Mouse (Mus musculus) heart, postnatal 36 days (tissue): ENCODE results near the gene Gm17428. TPM values are rescaled to one million over a fixed set of nuclear protein-coding genes. Genes with fewer than 3 reads are reported as not detected.
"Not testable (repeated sequence)": the region's sequence is repeated elsewhere in the genome, so short reads cannot be mapped to it uniquely, and the experiment has no call there.

Experiments used
- DNase-seq, 2 experiments: peaks; one replicate each; pipeline ENCODE4 v3.0.0; 2021 to 2022
- intact Hi-C: fragments of 180-260 bp; cut with DNase I; formaldehyde crosslinking; loops from one replicate; pipeline ENCODE4 v1.15.1; 2025
- total RNA-seq, 2 experiments: library from RNA; stranded (reverse); gene quantifications; 2 replicates each; pipeline ENCODE4 v1.2.3; 2021

Gene Gm17428
- total RNA-seq = not detected

- intact Hi-C loops = no loop called here
- DNase-seq = no peak
Measured at GRCm38 (mm10) chr14:54976633-54977032, at the start of gene Gm17428. Gene Gm17428, plus strand, starts transcription at chr14:54976933.

DNA sequence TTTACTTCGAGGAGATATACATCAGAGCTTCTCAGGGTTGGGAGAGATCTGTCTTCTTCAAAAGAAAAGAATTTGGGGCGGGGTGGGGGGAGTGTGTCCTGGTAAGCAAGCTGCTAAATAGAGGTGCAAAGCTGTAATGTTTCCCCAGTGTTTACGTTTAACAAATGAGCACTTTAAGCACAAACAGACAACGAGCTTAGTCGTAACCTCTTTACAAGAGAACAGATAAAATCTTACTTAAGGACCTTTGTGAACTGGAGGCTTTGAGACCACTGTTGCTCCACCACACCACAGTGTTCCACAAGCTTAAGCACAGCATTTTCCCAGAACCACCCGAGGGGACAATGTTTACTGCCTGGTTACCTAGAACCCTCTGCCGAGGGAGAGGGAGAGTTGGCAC is 49.4 kb upstream of the Gm17428 start:
- intact Hi-C loops = no loop called here
- DNase-seq = no peak

GRCm38 (mm10) chr14:54929801-54930200 is 46.9 kb upstream of the Gm17428 start:
- DNase-seq = no peak
- intact Hi-C loops = no loop called here

DNA sequence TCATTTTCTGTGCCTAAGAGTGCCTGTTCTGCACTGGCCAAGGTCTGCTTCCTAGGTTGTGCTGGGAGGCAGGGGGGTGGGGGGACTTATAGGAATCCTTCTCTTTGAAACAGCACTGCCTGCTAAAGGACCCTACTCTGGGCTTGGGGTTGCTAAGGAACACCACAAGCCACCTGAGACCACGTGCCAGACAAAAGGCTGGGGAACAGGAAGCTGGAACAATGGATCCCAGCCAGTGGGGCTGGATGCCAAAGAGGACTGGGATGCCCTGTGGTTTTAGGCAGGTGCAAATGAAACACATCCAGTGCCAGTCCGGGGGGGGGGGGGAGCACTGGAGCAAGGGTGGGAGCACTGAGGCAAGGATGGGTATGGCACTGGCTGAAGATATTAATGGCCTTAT is 46.3 kb upstream of the Gm17428 start:
- intact Hi-C loops = no loop called here
- DNase-seq = no peak

DNA sequence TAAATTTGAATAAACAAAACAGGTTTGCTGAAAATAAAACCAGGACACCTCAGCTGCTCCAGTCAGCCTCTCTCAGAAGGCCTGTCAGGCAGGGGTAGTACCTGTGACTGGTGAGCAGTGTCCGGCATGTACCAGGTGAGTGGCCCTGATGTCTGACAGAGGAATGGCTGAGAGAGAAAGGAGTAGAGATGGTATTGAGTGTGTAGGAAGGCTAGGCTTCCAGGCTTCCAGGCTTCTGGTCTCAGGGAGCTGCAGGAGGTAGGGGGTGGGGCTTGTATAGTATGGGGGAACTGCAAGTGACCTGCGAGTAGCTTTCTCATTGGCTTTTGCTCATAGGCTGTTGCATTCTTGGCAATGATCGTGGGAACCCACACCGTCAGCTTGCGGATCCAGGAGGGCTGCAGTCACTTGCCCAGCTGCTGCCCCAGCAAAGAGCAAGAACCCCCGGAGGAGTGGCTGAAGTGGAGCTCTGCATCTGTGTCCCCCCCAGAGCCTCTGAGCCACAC is 44.0 kb upstream of the Gm17428 start, which contains the start of gene Il25:
Gene Il25, plus strand, starts transcription at position 51 of the 506 bp plus-strand sequence.
- intact Hi-C loops = no loop called here
- no peak for DNase-seq

DNA sequence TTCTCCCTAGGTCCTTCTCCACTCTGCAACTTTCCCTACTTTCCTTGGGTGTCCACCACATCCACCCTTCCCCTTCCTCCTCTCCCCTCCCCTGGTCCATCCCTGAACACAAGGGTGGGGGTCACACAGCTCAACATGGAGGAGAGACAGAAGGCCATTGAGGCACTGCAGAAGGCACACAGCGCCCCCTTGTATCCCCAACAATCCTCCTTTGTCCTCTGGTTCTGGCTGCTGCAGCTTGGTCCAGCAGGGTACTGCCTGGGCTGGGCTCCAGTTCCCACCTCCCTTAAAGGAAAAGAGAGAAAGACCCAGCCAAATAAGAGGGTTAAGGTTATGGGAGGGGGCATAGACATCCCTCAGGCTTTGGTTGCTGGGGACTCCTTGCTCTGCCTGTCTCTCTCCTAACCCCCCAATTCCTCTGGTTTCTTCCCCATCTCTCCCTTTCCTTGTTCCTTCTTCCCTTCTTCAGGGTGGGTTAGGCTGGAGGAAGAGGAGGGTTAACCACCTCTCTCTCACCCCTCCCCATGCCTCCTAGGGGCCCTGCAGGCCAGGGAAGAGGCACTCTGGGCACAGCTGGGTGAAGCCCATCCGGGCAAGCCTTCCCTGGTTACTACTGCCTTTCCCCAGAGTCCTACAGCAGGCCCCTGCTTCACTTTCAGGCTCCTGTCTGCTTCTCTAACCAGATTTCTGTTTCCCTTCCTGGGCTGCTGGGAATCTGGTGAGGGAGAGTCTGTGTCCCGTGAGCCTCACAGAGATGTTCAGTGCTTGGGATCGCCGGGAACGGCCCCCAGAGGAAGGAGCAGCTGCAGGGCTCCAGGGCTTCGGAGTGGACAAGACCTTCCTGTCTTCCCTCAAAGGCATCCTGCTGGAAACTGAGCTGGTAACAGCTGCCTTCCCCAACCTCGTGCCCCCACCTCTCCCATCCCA is 40.6 kb upstream of the Gm17428 start, which contains the start of gene Cmtm5:
Gene Cmtm5, plus strand, starts transcription at position 358 of the 927 bp plus-strand sequence.
- peak in 1 of 2 experiments; percentile 5 for DNase-seq
- intact Hi-C loops = no loop called here

GRCm38 (mm10) chr14:54936831-54937160 is 39.9 kb upstream of the Gm17428 start:
- intact Hi-C loops = no loop called here
- DNase-seq = no peak

- intact Hi-C loops = loop anchor here (2.0 kb wide), 1 partner anchor 95 kb away; no protein-coding TSS in a partner anchor
- DNase-seq = peak in 1 of 2 experiments; percentile 8
Measured at GRCm38 (mm10) chr14:54937361-54938182, 39.2 kb upstream of the Gm17428 start.

DNA sequence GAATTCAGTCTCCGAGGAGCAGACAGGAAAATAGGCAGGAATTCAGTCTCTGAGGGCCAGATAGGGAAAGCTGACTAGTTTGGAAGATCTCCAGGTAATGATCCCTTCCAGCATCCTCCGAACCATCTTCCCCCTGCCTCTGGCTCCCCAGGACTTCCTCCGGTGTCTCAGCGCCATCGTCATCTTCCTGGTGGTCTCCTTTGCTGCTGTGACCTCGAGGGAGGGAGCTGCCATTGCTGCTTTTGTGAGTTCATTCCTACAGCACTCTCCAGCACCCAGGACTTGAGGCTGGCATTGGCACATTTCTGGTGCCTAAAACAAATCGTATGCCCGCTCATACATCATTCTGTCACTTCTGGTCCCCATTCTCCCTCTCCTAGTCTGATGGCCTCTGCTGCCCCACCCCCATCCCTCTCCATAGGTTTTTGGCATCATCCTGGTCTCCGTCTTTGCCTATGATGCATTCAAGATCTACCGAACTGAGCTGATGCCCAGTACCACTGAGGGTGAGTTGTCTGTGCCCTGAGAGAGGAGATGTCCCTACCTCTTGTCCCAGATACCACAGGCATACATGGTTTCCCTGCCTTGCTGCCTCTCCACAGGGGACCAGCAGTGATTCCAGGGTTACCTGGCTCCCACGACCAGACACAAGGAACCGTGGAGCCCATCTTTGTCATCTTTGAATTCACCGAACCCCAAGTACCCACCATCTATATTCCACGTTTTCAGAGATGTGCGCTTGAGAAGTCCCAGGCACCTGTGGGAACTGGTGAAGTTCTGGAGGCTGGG is 38.1 kb upstream of the Gm17428 start:
- DNase-seq = peak; percentile 35 to 52

DNA sequence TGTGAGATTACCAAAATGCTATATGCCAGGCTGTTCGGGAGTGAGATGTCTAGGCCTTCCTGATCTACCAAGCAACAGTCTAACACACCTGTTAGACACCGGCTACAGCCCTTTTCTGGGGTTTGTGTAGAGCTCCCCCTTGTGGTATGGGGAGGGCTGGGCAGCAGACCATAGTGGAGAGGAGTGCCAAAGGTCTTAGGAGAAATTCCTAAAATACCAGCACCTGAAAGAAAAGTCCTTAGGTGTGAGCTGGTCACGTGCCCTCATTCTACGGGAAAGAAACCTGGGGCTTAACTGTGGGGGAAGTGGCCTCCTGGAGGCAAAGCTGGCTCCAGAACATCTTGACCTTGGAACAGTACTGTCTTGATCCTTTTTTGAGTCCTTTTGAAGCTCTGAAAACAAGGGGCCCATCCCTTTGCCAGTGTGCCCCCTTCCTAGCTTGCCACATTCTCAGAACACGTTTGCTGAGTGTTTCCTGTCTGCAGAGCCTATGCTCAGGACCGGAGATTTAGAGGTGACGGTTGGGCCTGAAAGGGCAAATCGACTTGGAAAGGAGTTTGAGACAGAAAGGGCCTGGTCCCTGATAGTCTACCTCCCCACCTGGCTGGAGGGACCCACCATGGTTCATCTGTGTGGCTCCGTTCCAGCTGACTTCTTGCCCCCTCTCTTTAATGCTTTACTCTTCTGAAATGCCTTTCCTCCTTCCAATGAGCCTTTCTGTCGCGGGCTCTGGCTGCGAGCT is 37.1 kb upstream of the Gm17428 start:
- DNase-seq = peak; percentile 76
- intact Hi-C loops = loop anchor here (1.0 to 2.0 kb wide), 2 partner anchors 39 to 97 kb away; no protein-coding TSS in a partner anchor

More for the DNA sequence above, 38.1 kb upstream of the Gm17428 start:
- intact Hi-C loops = loop anchor here (1.0 to 2.0 kb wide), 2 partner anchors 38 to 96 kb away; no protein-coding TSS in a partner anchor

DNA sequence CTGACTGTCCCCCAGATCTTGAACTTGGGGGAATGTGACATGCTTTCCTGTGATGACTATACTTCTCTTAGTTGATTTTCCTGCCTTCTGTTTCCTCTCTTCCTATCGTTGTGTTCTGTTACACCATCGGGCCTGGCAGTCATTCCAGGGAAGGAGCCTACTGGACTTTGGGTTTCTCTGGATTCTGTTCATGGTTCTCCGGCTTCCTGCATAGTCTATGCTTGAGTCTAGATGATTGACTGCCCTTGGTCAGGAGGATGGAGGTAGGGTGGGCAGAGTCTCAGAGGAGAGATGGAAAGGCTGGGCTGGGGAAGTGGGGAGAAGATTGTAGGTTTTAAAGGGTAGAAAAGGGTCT is 36.6 kb upstream of the Gm17428 start:
- intact Hi-C loops = no loop called here
- peak in 1 of 2 experiments; percentile 24 for DNase-seq

DNA sequence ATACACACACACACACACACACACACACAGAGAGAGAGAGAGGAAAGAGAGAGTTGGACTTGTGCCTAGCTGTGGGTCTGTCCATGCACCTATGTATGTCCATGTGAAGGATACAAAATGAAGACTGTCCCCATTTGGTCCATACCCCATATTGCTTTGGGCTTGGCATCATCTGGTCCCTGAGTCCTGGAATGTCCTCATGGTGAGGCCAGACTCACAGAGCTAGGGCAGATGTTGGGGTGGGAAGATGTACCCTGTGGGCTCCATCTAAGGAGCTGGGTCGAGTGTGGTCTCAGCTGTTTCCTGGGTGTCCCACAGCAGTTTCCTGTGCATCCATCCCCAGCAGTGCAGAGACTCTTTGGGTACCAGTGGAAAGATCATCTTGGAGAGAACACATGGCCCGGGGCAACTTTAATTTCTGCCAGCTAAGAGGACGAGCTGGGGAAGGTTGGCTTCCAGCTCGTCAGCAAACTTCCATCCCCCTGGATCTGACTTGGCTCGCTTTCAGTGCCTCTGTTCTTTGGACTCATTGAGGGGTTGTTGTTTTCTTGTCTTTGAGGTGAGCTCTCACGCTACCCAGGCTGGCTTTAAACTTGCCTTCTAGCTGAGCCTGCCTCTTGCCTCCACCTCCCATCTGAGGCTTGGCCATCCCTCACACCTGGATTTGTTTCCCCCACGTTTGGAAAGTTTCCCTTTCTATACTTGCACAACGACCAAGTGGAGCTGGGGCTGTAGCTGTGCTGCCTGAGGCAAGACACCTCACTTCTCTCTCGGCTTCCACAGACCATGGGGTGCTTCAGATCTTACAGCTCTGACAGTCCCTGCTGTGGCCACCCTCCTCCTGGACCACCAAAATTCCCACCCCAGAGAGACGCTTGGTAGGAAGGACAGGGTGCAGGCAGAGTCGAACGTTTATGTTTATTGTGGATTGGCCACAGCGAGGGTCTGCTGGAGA is 35.4 kb upstream of the Gm17428 start:
- peak; percentile 12 to 28 for DNase-seq
- intact Hi-C loops = no loop called here

- intact Hi-C loops = no loop called here
- peak; percentile 13 to 23 for DNase-seq
Measured at GRCm38 (mm10) chr14:54942479-54942878, 34.3 kb upstream of the Gm17428 start.

DNA sequence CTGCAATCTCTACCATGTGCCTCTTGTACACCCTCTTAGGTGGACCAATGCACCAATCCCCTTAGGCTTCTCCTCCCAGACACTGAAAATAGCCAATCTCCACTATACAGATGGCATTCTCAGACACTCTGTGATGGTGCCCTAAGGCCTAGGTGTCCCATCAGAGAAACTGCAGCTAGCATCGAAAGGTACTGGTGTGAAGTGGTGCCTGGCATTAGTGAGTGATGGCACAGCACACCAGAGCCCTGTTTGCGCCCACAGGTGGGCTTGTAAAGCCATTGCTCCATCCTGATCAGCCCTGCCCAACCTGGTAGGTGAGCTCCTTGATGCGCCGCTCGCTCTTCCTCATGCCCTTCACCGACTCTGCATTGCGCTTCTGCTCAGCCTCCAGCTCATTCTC is 32.8 kb upstream of the Gm17428 start:
- DNase-seq = no peak
- intact Hi-C loops = loop anchor here (1.0 kb wide), 1 partner anchor 28 kb away; no protein-coding TSS in a partner anchor

DNA sequence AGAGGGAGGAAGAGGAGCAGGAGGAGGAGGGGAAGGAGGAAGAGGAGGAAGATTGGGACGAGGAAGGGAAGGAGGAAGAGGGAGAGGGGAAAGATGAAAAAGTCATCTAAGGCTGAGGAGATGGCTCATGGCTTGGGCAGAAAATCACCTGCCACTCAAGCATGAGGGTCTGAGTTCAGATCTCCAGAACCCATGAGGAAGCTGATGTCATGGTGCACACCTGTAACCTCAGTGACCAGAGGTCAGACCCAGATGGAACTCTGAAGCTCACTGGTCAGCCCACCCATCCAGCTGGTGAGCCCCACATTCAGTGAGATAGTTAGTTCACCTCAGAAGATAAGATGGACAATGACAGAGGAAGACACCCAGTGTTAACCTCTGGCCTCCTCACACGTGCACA is 31.8 kb upstream of the Gm17428 start:
- DNase-seq = peak in 1 of 2 experiments; percentile 4
- intact Hi-C loops = loop anchor here (1.0 kb wide), 1 partner anchor 27 kb away; no protein-coding TSS in a partner anchor

DNA sequence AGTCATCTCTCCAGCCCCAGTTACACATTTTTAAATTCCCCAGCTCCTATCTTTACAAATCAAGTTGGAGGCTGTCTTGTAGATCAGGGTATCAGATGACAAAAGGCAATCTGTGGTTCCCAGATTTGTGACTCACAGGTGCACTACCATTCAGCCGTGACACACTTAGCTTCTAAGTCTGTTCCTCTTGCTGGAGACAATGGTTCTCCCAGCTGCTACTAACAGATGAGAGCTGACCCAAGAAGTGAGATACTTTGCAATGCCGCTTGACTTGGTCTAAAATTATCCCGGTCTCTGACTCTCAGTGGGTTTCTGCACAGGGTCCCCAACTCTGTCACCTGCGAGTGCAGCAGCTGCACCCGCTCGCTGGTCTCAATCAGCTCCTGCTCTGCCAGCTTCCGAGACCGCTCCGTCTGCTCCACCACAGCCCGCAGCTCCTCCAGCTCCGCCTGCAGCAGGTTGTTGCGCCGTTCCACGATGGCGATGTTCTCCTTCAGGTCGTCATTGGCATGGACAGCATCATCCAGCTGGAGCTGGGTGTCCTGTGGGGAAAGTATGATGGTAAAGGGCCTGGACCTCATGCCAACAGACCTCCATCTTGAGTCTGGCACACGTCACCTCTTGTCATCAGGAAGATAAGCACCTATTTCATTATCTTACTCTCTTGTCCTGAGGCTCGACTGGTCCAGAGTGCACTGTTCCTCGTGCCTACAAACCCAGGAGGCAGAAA is 30.6 kb upstream of the Gm17428 start:
- intact Hi-C loops = no loop called here
- peak; percentile 13 to 15 for DNase-seq

DNA sequence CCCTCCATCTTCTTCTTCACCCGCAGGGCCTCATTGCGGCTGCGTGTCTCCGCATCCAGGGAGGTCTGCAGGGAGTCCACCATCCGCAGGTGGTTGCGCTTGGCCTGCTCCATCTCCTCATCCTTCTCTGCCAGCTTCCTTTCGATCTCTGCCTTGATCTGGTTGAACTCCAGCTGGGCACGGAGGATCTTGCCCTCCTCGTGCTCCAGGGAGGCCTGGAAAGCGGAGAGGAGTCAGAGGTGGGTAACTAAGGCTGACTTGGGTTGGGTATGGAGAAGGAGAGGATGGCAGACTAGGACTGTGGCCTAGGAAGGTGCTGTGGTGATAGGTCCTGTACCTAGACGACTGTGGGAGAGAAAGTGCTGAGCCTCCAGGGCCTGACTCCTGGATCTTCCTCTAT is 29.7 kb upstream of the Gm17428 start:
- intact Hi-C loops = not testable (repeated sequence)
- DNase-seq = peak in 1 of 2 experiments; percentile 13
